Mouse (Mus musculus) CH12.LX (cell line): ENCODE results near the gene Paf1. TPM values are rescaled to one million over a fixed set of nuclear protein-coding genes. Genes with fewer than 3 reads are reported as not detected.

ENCODE experiments used
- DNase-seq: peaks from one replicate; pipeline ENCODE4 v3.0.0-alpha.2; 2013; ENCODE audit errors: extremely low read depth
- H3K27ac ChIP-seq: 2 replicates; pipeline ENCODE4 v1.5.1; 2012; ENCODE audit warnings: low read depth, mild to moderate bottlenecking, control low read depth, moderate library complexity; ENCODE audit not compliant: insufficient read depth
- H3K27me3 ChIP-seq: replicated peaks from 2 replicates; pipeline ENCODE3; 2012; ENCODE audit warnings: inconsistent platforms
- H3K36me3 ChIP-seq, 2 experiments: replicated peaks in 1 of 2; 2 replicates each; pipeline versions ENCODE3 to v1.6.1; 2012; ENCODE audit warnings: inconsistent platforms in 1 of 2, low read length in 1 of 2, mild to moderate bottlenecking in 1 of 2, mixed read lengths in 1 of 2, moderate library complexity in 1 of 2; ENCODE audit not compliant: control insufficient read depth in 1 of 2, insufficient read depth in 1 of 2
- H3K4me1 ChIP-seq, 2 experiments: 2 replicates each; pipeline ENCODE4 v1.6.1; 2012; ENCODE audit warnings: inconsistent platforms in 1 of 2, moderate library complexity in 1 of 2; ENCODE audit not compliant: insufficient read depth in 2 of 2, control insufficient read depth in 1 of 2
- H3K4me2 ChIP-seq: 2 replicates; pipeline ENCODE4 v1.6.1; 2012; ENCODE audit warnings: low read depth, mild to moderate bottlenecking, control low read depth; ENCODE audit not compliant: poor library complexity, insufficient read depth, severe bottlenecking
- H3K4me3 ChIP-seq, 3 experiments: fragments of 150-350 bp in 1 of 3; sonication (generic) in 1 of 3; replicated peaks in 1 of 3; 2 replicates each; pipeline versions ENCODE3 to v1.5.1; 2011 to 2012; ENCODE audit warnings: low read depth in 2 of 3, low read length in 2 of 3, mild to moderate bottlenecking in 2 of 3, moderate library complexity in 2 of 3, control low read depth in 1 of 3, improper control_type of control experiment in 1 of 3, inconsistent platforms in 1 of 3, mixed read lengths in 1 of 3; ENCODE audit not compliant: poor library complexity in 1 of 3
- H3K79me2 ChIP-seq: replicated peaks from 2 replicates; pipeline ENCODE4 v1.6.1; 2012; ENCODE audit warnings: mild to moderate bottlenecking, moderate library complexity; ENCODE audit not compliant: control insufficient read depth, poor library complexity, insufficient read depth, severe bottlenecking; ENCODE audit errors: extremely low read depth
- H3K9ac ChIP-seq: 2 replicates; pipeline ENCODE4 v1.6.1; 2012; ENCODE audit warnings: low read depth, mild to moderate bottlenecking, control low read depth, moderate library complexity; ENCODE audit not compliant: insufficient read depth
- H3K9me3 ChIP-seq: replicated peaks from 2 replicates; pipeline ENCODE3; 2012; ENCODE audit warnings: low read length, inconsistent platforms, mixed read lengths
- CHD1 ChIP-seq: IDR thresholded peaks from 2 replicates; pipeline ENCODE4 v1.6.1; 2012; ENCODE audit warnings: low read depth, low read length, improper control_type of control experiment, inconsistent platforms
- CHD2 ChIP-seq: IDR thresholded peaks from 2 replicates; pipeline ENCODE4 v1.6.1; 2011; ENCODE audit warnings: low read length, improper control_type of control experiment
- CTCF ChIP-seq, 2 experiments: IDR thresholded peaks in 1 of 2; conservative IDR thresholded peaks in 1 of 2; 2 replicates each; pipeline ENCODE4 v1.5.1; 2011 to 2012; ENCODE audit warnings: low read depth in 2 of 2, low read length in 2 of 2, improper control_type of control experiment in 1 of 2, inconsistent platforms in 1 of 2, mild to moderate bottlenecking in 1 of 2, moderate library complexity in 1 of 2
- E2F4 ChIP-seq: IDR thresholded peaks from 2 replicates; pipeline ENCODE4 v1.6.1; 2011; ENCODE audit warnings: low read depth, low read length, improper control_type of control experiment; ENCODE audit not compliant: insufficient replicate concordance
- ELF1 ChIP-seq: IDR thresholded peaks from 2 replicates; pipeline ENCODE4 v1.6.1; 2014; ENCODE audit warnings: low read depth, mild to moderate bottlenecking, inconsistent platforms, low read length, improper control_type of control experiment
- ETS1 ChIP-seq: conservative IDR thresholded peaks from 2 replicates; pipeline ENCODE4 v1.6.1; 2012; ENCODE audit warnings: low read depth, mild to moderate bottlenecking, inconsistent platforms, low read length, improper control_type of control experiment, moderate library complexity
- GABPA ChIP-seq: IDR thresholded peaks from 2 replicates; pipeline ENCODE4 v1.6.1; 2012; ENCODE audit warnings: low read depth, low read length, improper control_type of control experiment, inconsistent platforms; ENCODE audit not compliant: insufficient replicate concordance
- HCFC1 ChIP-seq: IDR thresholded peaks from 2 replicates; pipeline ENCODE4 v1.6.1; 2012; ENCODE audit warnings: low read depth, mild to moderate bottlenecking, inconsistent platforms, low read length, improper control_type of control experiment
- JUN ChIP-seq: IDR thresholded peaks from 2 replicates; pipeline ENCODE4 v1.6.1; 2011; ENCODE audit warnings: low read depth, mild to moderate bottlenecking, low read length, improper control_type of control experiment, moderate library complexity; ENCODE audit not compliant: insufficient read depth
- KAT2A ChIP-seq: IDR thresholded peaks from 2 replicates; pipeline ENCODE4 v1.6.1; 2012; ENCODE audit warnings: low read length, improper control_type of control experiment, inconsistent platforms; ENCODE audit not compliant: insufficient replicate concordance
- MAX ChIP-seq: IDR thresholded peaks from 2 replicates; pipeline ENCODE4 v1.6.1; 2011; ENCODE audit warnings: low read length, improper control_type of control experiment
- MAZ ChIP-seq: IDR thresholded peaks from 2 replicates; pipeline ENCODE4 v1.6.1; 2012; ENCODE audit warnings: low read depth, mild to moderate bottlenecking, inconsistent platforms, low read length, improper control_type of control experiment, moderate library complexity
- MEF2A ChIP-seq: IDR thresholded peaks from 2 replicates; pipeline ENCODE4 v1.6.1; 2014; ENCODE audit warnings: low read depth, mild to moderate bottlenecking, inconsistent platforms, low read length, improper control_type of control experiment, borderline replicate concordance
- MXI1 ChIP-seq: IDR thresholded peaks from 2 replicates; pipeline ENCODE4 v1.6.1; 2011; ENCODE audit warnings: mild to moderate bottlenecking, low read depth, low read length, improper control_type of control experiment
- MYC ChIP-seq: IDR thresholded peaks from 2 replicates; pipeline ENCODE4 v1.6.1; 2011; ENCODE audit warnings: low read depth, mild to moderate bottlenecking, improper control_type of control experiment, low read length
- NRF1 ChIP-seq: IDR thresholded peaks from 2 replicates; pipeline ENCODE4 v1.6.1; 2014; ENCODE audit warnings: low read depth, mild to moderate bottlenecking, inconsistent platforms, low read length, improper control_type of control experiment, moderate library complexity
- POLR2A ChIP-seq: IDR thresholded peaks from 2 replicates; pipeline ENCODE4 v1.6.1; 2011; ENCODE audit warnings: low read depth, mild to moderate bottlenecking, improper control_type of control experiment, low read length
- RAD21 ChIP-seq: IDR thresholded peaks from 2 replicates; pipeline ENCODE4 v1.6.1; 2011; ENCODE audit warnings: low read depth, mild to moderate bottlenecking, low read length, improper control_type of control experiment, moderate library complexity
- RCOR1 ChIP-seq: conservative IDR thresholded peaks from 2 replicates; pipeline ENCODE4 v1.6.1; 2012; ENCODE audit warnings: low read depth, mild to moderate bottlenecking, inconsistent platforms, low read length, improper control_type of control experiment
- SIN3A ChIP-seq: IDR thresholded peaks from 2 replicates; pipeline ENCODE4 v1.6.1; 2012; ENCODE audit warnings: low read length, improper control_type of control experiment, inconsistent platforms
- SMC3 ChIP-seq: IDR thresholded peaks from 2 replicates; pipeline ENCODE4 v1.6.1; 2011; ENCODE audit warnings: low read depth, low read length, improper control_type of control experiment
- UBTF ChIP-seq: IDR thresholded peaks from 2 replicates; pipeline ENCODE4 v1.6.1; 2012; ENCODE audit warnings: low read depth, mild to moderate bottlenecking, inconsistent platforms, low read length, improper control_type of control experiment, moderate library complexity
- USF1 ChIP-seq: IDR thresholded peaks from 2 replicates; pipeline ENCODE4 v1.6.1; 2014; ENCODE audit warnings: low read depth, mild to moderate bottlenecking, inconsistent platforms, low read length, improper control_type of control experiment
- ZC3H11A ChIP-seq: IDR thresholded peaks from 2 replicates; pipeline ENCODE4 v1.6.1; 2012; ENCODE audit warnings: low read depth, mild to moderate bottlenecking, inconsistent platforms, low read length, improper control_type of control experiment
- ZKSCAN1 ChIP-seq: IDR thresholded peaks from 2 replicates; pipeline ENCODE4 v1.6.1; 2012; ENCODE audit warnings: low read depth, inconsistent platforms, low read length, improper control_type of control experiment, borderline replicate concordance
- ZNF384 ChIP-seq: IDR thresholded peaks from 2 replicates; pipeline ENCODE4 v1.6.1; 2012; ENCODE audit warnings: low read depth, low read length, improper control_type of control experiment, inconsistent platforms
- dilution Hi-C: fragments of 300-500 bp; cut with MboI; formaldehyde crosslinking; loops from 2 replicates; pipeline ENCODE4 v1.14.3; 2020; ENCODE audit warnings: low sequenced_read_pairs; ENCODE audit not compliant: extremely low pct_unique_long_range_greater_than_20kb, extremely low pct_ligation_motif_present
- in situ Hi-C: fragments of 300-500 bp; cut with MboI; formaldehyde crosslinking; loops from 3 replicates; pipeline ENCODE4 v1.14.3; 2019; ENCODE audit warnings: low sequenced_read_pairs, low pct_ligation_motif_present, low pct_unique_long_range_greater_than_20kb, mixed read lengths
- polyA plus RNA-seq: library from polyadenylated mRNA; unstranded; fragments of >175 nt; gene quantifications from 2 replicates; pipeline ENCODE4 v1.2.1, GENCODE M21; 2012; ENCODE audit warnings: low read depth; ENCODE audit not compliant: insufficient read length
- total RNA-seq, 2 experiments: library from RNA; depleted of rRNA; stranded (reverse); fragments of 300-350 nt in 1 of 2; fragments of >200 nt in 1 of 2; gene quantifications; 2 replicates each; pipeline ENCODE4 v1.2.3; 2012 to 2014

Paf1 gene
- total and polyA plus RNA-seq, 3 experiments, result 42.2 to 105 (median 45.9) TPM

DNA sequence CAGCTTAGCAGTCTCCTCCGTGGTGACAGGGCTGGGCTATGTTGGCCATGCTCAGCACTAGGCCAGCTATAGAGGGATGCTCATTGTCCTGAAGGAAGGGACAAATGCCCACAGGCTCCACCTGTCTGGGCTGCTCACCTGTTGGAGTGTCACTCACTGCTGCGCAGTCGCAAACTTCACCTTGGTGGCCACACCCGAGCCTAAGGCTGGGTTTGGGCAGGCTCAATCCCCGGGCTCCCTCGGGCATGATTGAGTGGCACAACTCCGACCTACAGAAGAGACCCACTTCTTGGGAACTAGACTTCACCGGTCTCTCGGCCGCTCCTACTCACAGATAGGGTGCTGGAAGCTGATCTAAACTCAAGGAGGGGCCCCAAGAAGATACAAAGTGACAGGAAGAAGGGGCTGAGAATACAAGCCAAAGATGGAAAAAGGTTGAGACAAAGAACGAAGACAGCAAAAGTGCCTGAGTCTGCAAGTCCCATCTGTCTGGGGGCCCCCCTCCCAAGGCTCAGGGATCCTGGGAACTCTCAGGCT, 21.7 kb upstream of the Paf1 start (continued):
- TF ChIP-seq ZNF384, result no peak

DNA sequence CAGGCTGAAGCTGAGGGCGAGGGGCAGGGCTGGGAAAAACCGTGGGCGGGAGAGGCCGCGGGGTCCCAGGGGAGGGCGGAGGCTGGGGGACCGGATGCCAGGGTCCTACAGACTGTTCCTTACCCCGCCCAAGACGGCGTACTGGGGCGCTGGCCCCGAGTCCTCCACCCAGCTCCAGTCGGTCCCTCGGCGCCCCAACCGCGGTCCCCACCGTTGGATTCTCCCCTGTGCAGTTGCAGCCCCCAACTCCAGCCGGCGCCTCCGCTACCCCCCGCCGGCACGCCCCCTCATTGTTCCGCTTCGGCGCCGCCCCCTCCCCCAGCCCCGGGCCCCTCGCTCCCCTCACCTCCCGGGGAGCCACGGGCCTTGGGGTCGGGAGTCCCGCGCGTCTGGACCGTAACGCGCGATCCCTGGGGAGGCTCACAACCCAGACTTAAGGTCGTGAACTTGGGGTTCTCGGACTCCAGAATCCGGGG, 21.2 kb upstream of the Paf1 start:
- H3K36me3 ChIP-seq, result peaks cover 0 to 33% of the 10 kb centered on the region in 2 experiments
- in situ Hi-C loops (no loop called here), dilution Hi-C loops (no loop called here)
- H3K9me3 ChIP-seq, result no peaks in the 10 kb centered on the region
- H3K4me1 ChIP-seq, result peaks cover 7 to 31% of the 10 kb centered on the region in 2 experiments
- H3K4me3 ChIP-seq, result peak overlapping the region; percentile 70 to 73 (median 70)
- H3K27me3 ChIP-seq, result no peaks in the 10 kb centered on the region
- no peak for DNase-seq
- no peak overlapping the region for H3K27ac ChIP-seq
- no peak for TF ChIP-seq ZC3H11A
- 0 out of 2 replicates have a peak, but pooled peaks have one; percentile 1 for TF ChIP-seq MEF2A
- TF ChIP-seq SIN3A, result 0 out of 2 replicates have a peak, but pooled peaks have one; percentile 8
- TF ChIP-seq ETS1, result no peak
- no peak for TF ChIP-seq KAT2A
- no peak for TF ChIP-seq ZNF384
- 0 out of 2 replicates have a peak, but pooled peaks have one; percentile 16 for TF ChIP-seq UBTF
- H3K79me2 ChIP-seq, result peaks cover 4% of the 10 kb centered on the region; the same call in 1 of the 2 replicates
- peak overlapping the region; percentile 86 for H3K4me2 ChIP-seq
- peak overlapping the region; percentile 83 for H3K9ac ChIP-seq

DNA sequence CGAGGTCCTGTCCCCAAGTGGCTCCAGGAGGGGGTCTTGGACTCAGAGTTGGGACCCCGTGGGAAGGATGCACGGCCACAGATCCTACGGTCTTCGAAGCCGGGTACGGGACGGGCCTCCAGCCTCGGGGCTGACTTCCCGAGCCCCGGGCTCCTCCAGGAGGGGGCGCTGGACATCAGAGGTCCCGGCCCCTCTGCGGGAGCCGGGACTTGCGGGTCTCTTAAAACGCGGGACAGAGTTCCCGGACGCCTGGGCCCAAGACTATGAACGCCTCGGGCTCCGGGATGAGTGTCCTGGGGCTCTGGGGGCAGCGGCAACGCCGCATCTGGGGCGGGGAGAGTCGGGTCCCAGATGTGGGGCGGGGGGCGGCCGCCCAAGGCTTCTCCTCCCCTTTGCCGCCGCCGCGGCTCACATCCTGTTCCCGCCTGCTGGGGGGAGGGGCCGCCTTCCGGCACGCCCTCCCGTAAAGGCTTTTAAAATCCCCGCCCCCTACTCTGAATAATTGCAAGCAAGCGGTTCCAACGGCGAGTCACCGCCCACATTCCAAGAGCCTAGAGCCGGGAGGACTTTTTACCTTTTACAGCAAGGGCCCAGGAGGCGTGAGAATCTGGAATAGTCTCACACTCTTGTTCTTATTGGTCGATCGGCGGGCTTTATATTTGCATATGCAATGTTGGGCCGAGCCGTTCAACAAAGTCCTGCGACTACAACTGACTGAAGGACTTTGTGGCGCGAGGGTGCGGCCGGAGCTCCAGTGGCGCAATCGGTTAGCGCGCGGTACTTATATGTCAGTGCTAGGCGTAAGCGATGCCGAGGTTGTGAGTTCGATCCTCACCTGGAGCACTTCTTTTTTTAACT, 20.3 kb upstream of the Paf1 start, which contains the start of gene Plekhg2:
Gene Plekhg2, minus strand, starts transcription at position 349 of the 858 bp plus-strand sequence.
- no peaks in the 10 kb centered on the region for H3K27me3 ChIP-seq
- peak within 1 kb of the TSS; percentile 70 to 73 (median 70) for H3K4me3 ChIP-seq
- dilution Hi-C loops (no loop called here), in situ Hi-C loops (no loop called here)
- peak within 1 kb of the TSS; percentile 83 for H3K9ac ChIP-seq
- H3K4me1 ChIP-seq, result peaks cover 7 to 38% of the 10 kb centered on the region in 2 experiments
- H3K27ac ChIP-seq, result peak within 1 kb of the TSS; percentile 55
- peaks cover 3 to 31% of the 10 kb centered on the region in 2 experiments for H3K36me3 ChIP-seq
- no peaks in the 10 kb centered on the region for H3K9me3 ChIP-seq
- H3K4me2 ChIP-seq, result peak within 1 kb of the TSS; percentile 86
- H3K79me2 ChIP-seq, result peaks cover 12% of the 10 kb centered on the region
- DNase-seq, result peak; percentile 98
- no peak for TF ChIP-seq GABPA
- TF ChIP-seq SIN3A, result peak; percentile 49; the same call in 1 of the 2 replicates
- TF ChIP-seq ZKSCAN1, result no peak
- no peak for TF ChIP-seq RCOR1
- TF ChIP-seq NRF1, result peak; percentile 70
- TF ChIP-seq HCFC1, result peak; percentile 52
- no peak for TF ChIP-seq MAZ
- peak; percentile 75 for TF ChIP-seq CHD2
- no peak for TF ChIP-seq JUN
- TF ChIP-seq E2F4, result no peak
- TF ChIP-seq ZNF384, result no peak
- peak; percentile 96 for TF ChIP-seq ELF1
- TF ChIP-seq POLR2A, result peak; percentile 60
- TF ChIP-seq MXI1, result 0 out of 2 replicates have a peak, but pooled peaks have one; percentile 37
- no peak for TF ChIP-seq ZC3H11A
- peak; percentile 11 for TF ChIP-seq RAD21
- peak; percentile 66 for TF ChIP-seq MEF2A
- TF ChIP-seq CTCF (conservative IDR thresholded peaks at IDR 0.05 in 1 of 2, IDR thresholded peaks at IDR 0.05 in 1 of 2; ENCODE audit: low read depth in 2 of 2, low read length in 2 of 2), result peak; percentile 6 to 73; a peak in 2 of 4 replicates
- TF ChIP-seq ETS1, result no peak
- no peak for TF ChIP-seq USF1
- peak; percentile 43 for TF ChIP-seq SMC3
- TF ChIP-seq MYC, result no peak
- TF ChIP-seq MAX, result no peak
- TF ChIP-seq CHD1, result no peak
- TF ChIP-seq UBTF, result no peak; the same call in 1 of the 2 replicates
